Mouse (Mus musculus) myocyte (in vitro differentiated cells): ENCODE measurements around the gene Endou.

ENCODE experiments used
- POLR2A ChIP-seq: IDR thresholded peaks from one replicate; pipeline ENCODE4 v1.6.1; 2011; ENCODE audit warnings: low read depth, mild to moderate bottlenecking, control low read depth, moderate library complexity; ENCODE audit not compliant: insufficient read length
- POLR2AphosphoS2 ChIP-seq: IDR thresholded peaks from one replicate; pipeline ENCODE4 v1.6.1; 2011; ENCODE audit warnings: low read depth, control low read depth; ENCODE audit not compliant: insufficient read length

GRCm38 (mm10) chr15:97746278-97746677 lies 15.1 kb upstream of the Endou start:
- TF ChIP-seq POLR2A, result no peak
- TF ChIP-seq POLR2AphosphoS2, result no peak
